ENCODE assay signal across 10 mouse cellular contexts in genomic region chr6:123340093-123340492, GRCm38 (mm10). TPM values are rescaled to one million over a fixed set of nuclear protein-coding genes. Genes with fewer than 3 reads are reported as not detected.
DNase-seq lines count a peak whose midpoint lies in the region; ATAC-seq and TF ChIP-seq lines count a peak whose summit lies in the region.
"Had no signal": no experiment of that assay in that cellular context is flagged by ENCODE, and none has a peak within 500 bp of the region (broad histone marks: within the 10 kb centered on the region; RNA-seq: fewer than 3 reads in every experiment).

No protein-coding gene starts in this region.

- DNase-seq in forebrain, embryonic 14.5 days (ENCODE audit: low spot score), result peak; percentile 4
- DNase-seq in natural killer cell, adult 2 months (ENCODE audit: low spot score in 2 of 2), result no peak
- no peak for DNase-seq in cerebellum, adult 9-11 months
- no peak for DNase-seq in yolk sac, embryonic 10.5 days (ENCODE audit: low spot score)

- TF ChIP-seq EP300 in ES-Bruce4 (IDR thresholded peaks at IDR 0.05; ENCODE audit: insufficient read depth, low read depth, low read length), result no peak

- no peak overlapping the region for H3K4me2 ChIP-seq in forebrain, embryonic 14.5 days (ENCODE audit: low read length)
- no peak overlapping the region for H3K4me2 ChIP-seq in forebrain, embryonic 12.5 days
- H3K4me2 ChIP-seq in liver, embryonic 16.5 days (ENCODE audit: low read depth, low read length), result no peak overlapping the region

- no peaks in the 10 kb centered on the region for H3K9me3 ChIP-seq in forebrain, embryonic 14.5 days (replicated peaks; ENCODE audit: control insufficient read depth, low read length)
- no peaks in the 10 kb centered on the region for H3K9me3 ChIP-seq in forebrain, embryonic 12.5 days
- H3K9me3 ChIP-seq in ES-Bruce4 (replicated peaks; ENCODE audit: control insufficient read depth, insufficient read depth, low read length, poor library complexity, severe bottlenecking), result no peaks in the 10 kb centered on the region
- H3K9me3 ChIP-seq in liver, embryonic 16.5 days (replicated peaks; ENCODE audit: control insufficient read depth, low read length), result no peaks in the 10 kb centered on the region

- H3K4me3 ChIP-seq in forebrain, embryonic 14.5 days (ENCODE audit: low read depth, low read length), result no peak overlapping the region
- no peak overlapping the region for H3K4me3 ChIP-seq in forebrain, embryonic 12.5 days (replicated peaks)
- no peak overlapping the region for H3K4me3 ChIP-seq in ES-Bruce4 (ENCODE audit: low read depth, low read length)
- H3K4me3 ChIP-seq in liver, embryonic 16.5 days (ENCODE audit: low read depth, low read length), result no peak overlapping the region

- no peaks in the 10 kb centered on the region for H3K27me3 ChIP-seq in forebrain, embryonic 14.5 days (replicated peaks; ENCODE audit: control insufficient read depth, insufficient read depth, low read length)
- H3K27me3 ChIP-seq in forebrain, embryonic 12.5 days, result no peaks in the 10 kb centered on the region
- H3K27me3 ChIP-seq in ES-Bruce4 (ENCODE audit: control insufficient read depth, insufficient read depth, low read length, poor library complexity, severe bottlenecking), result no peaks in the 10 kb centered on the region
- H3K27me3 ChIP-seq in liver, embryonic 16.5 days (ENCODE audit: control insufficient read depth, insufficient read depth, low read depth, low read length), result no peaks in the 10 kb centered on the region

- no peak overlapping the region for H3K27ac ChIP-seq in forebrain, embryonic 14.5 days (ENCODE audit: low read depth, low read length)
- no peak overlapping the region for H3K27ac ChIP-seq in forebrain, embryonic 12.5 days
- H3K27ac ChIP-seq in ES-Bruce4 (ENCODE audit: insufficient read depth, low read length), result no peak overlapping the region
- H3K27ac ChIP-seq in liver, embryonic 16.5 days (ENCODE audit: low read length), result no peak overlapping the region

- TF ChIP-seq CTCF in ES-Bruce4 (IDR thresholded peaks at IDR 0.05; ENCODE audit: low read depth, low read length), result peak; percentile 65

- ATAC-seq in forebrain, embryonic 14.5 days, result no peak
- no peak for ATAC-seq in forebrain, embryonic 12.5 days (ENCODE audit: low FRiP score)
- ATAC-seq in hematopoietic stem cell, adult 5-6 weeks (replicated peaks in 1 of 2; ENCODE audit: insufficient read depth in 1 of 2, low FRiP score in 2 of 2, low TSS enrichment in 1 of 2, low read depth in 1 of 2, poor library complexity in 2 of 2, severe bottlenecking in 2 of 2), result peak; percentile 84 to 89
- ATAC-seq in liver, embryonic 16.5 days (ENCODE audit: low read depth), result peak; percentile 37

- no peak overlapping the region for H3K9ac ChIP-seq in forebrain, embryonic 14.5 days (ENCODE audit: low read length)
- H3K9ac ChIP-seq in forebrain, embryonic 12.5 days, result no peak overlapping the region
- no peak overlapping the region for H3K9ac ChIP-seq in ES-Bruce4 (ENCODE audit: low read depth, poor library complexity, severe bottlenecking)
- H3K9ac ChIP-seq in liver, embryonic 16.5 days (ENCODE audit: low read depth, low read length), result no peak overlapping the region

- H3K36me3 ChIP-seq in forebrain, embryonic 14.5 days (ENCODE audit: control insufficient read depth, insufficient read depth, low read length), result no peaks in the 10 kb centered on the region
- H3K36me3 ChIP-seq in forebrain, embryonic 12.5 days (replicated peaks), result no peaks in the 10 kb centered on the region
- H3K36me3 ChIP-seq in ES-Bruce4 (ENCODE audit: control insufficient read depth, insufficient read depth, low read length, poor library complexity, severe bottlenecking), result no peaks in the 10 kb centered on the region
- H3K36me3 ChIP-seq in liver, embryonic 16.5 days (ENCODE audit: control insufficient read depth, insufficient read depth), result no peaks in the 10 kb centered on the region

- no peak for TF ChIP-seq POLR2A in ES-Bruce4 (IDR thresholded peaks at IDR 0.05; ENCODE audit: insufficient read depth, low read length)

- H3K4me1 ChIP-seq in forebrain, embryonic 14.5 days (ENCODE audit: control insufficient read depth, insufficient read depth, low read length), result no peaks in the 10 kb centered on the region
- no peaks in the 10 kb centered on the region for H3K4me1 ChIP-seq in forebrain, embryonic 12.5 days
- no peaks in the 10 kb centered on the region for H3K4me1 ChIP-seq in ES-Bruce4 (ENCODE audit: control insufficient read depth, insufficient read depth, low read length)
- H3K4me1 ChIP-seq in liver, embryonic 16.5 days (ENCODE audit: control insufficient read depth, low read depth, low read length), result no peaks in the 10 kb centered on the region

RNA-seq across cellular contexts. Expression of gene Vmn2r19, which starts 32.0 kb away (rescaled TPM):
- polyA plus RNA-seq in forebrain, embryonic 14.5 days (2014; fragmentation: Nextera tagmentation; extraction: Ambion mirVana), result not detected in 2 replicates
- not detected in 2 replicates for polyA plus RNA-seq in forebrain, embryonic 12.5 days (2016; fragmentation: Nextera tagmentation; extraction: Ambion mirVana)
- polyA plus RNA-seq in ES-Bruce4 (2011; ENCODE audit: insufficient read depth, insufficient read length, low read depth, missing spikeins), result not detected in 2 replicates
- total RNA-seq in hematopoietic stem cell, adult 5-6 weeks (2017), result not detected in 2 replicates
- not detected in 2 replicates for polyA plus RNA-seq in liver, embryonic 16.5 days (2015; fragmentation: Nextera tagmentation; extraction: Ambion mirVana)
- polyA plus RNA-seq: limb, embryonic 11.5 days; small intestine, adult 2 months had no signal

RNA-seq across cellular contexts. Expression of gene Clec4e, which starts 50.4 kb away (rescaled TPM):
- polyA plus RNA-seq in forebrain, embryonic 14.5 days (2014; fragmentation: Nextera tagmentation; extraction: Ambion mirVana), result not detected in 2 replicates
- not detected in 2 replicates for polyA plus RNA-seq in forebrain, embryonic 12.5 days (2016; fragmentation: Nextera tagmentation; extraction: Ambion mirVana)
- polyA plus RNA-seq in ES-Bruce4 (2011; ENCODE audit: insufficient read depth, insufficient read length, low read depth, missing spikeins), result not detected in 2 replicates
- 25.4 and 28.7 TPM in 2 replicates for total RNA-seq in hematopoietic stem cell, adult 5-6 weeks (2017)
- 1.4 and 1.6 TPM in 2 replicates for polyA plus RNA-seq in liver, embryonic 16.5 days (2015; fragmentation: Nextera tagmentation; extraction: Ambion mirVana)
- polyA plus RNA-seq: limb, embryonic 11.5 days; small intestine, adult 2 months had no signal

Comparison
In these comparisons a context has a peak if more than half of its experiments do, and no peak if none do; other contexts are left out.
1. ATAC-seq: peak in hematopoietic stem cell, adult 5-6 weeks (2 of 2) and liver, embryonic 16.5 days (single experiment); none in forebrain, embryonic 14.5 days (single experiment) and forebrain, embryonic 12.5 days (single experiment).